Mouse (Mus musculus) bone marrow, adult 2 months (tissue): ENCODE results near the gene Sept9. TPM values are rescaled to one million over a fixed set of nuclear protein-coding genes. Genes with fewer than 3 reads are reported as not detected.

ENCODE experiments used
- H3K27ac ChIP-seq: fragments of 200-500 bp; 2 replicates; pipeline ENCODE4 v1.5.1; 2012; ENCODE audit warnings: low read depth, mild to moderate bottlenecking, control low read depth, inconsistent platforms, low read length; ENCODE audit not compliant: control insufficient read depth, poor library complexity, insufficient read depth
- H3K4me1 ChIP-seq: fragments of 200-500 bp; 2 replicates; pipeline ENCODE4 v1.6.1; 2011; ENCODE audit warnings: low read length; ENCODE audit not compliant: control insufficient read depth, insufficient read depth
- H3K4me3 ChIP-seq: fragments of 200-500 bp; replicated peaks from 2 replicates; pipeline ENCODE3; 2011; ENCODE audit warnings: mild to moderate bottlenecking, low read depth, low read length, control low read depth; ENCODE audit not compliant: control insufficient read depth
- CTCF ChIP-seq: fragments of 200-500 bp; IDR thresholded peaks from 2 replicates; pipeline ENCODE4 v1.5.1; 2011; ENCODE audit warnings: low read length, control low read depth; ENCODE audit not compliant: control insufficient read depth, insufficient read depth
- POLR2A ChIP-seq: fragments of 200-500 bp; IDR thresholded peaks from 2 replicates; pipeline ENCODE4 v1.6.1; 2011; ENCODE audit warnings: low read depth, mild to moderate bottlenecking, control low read depth, low read length, borderline replicate concordance; ENCODE audit not compliant: control insufficient read depth
- WGBS: fragments of 180-500 bp; shearing (Covaris S2); methylation state at CpG from one replicate; pipeline ENCODE4 v1.1.7; 2018; 5-methylcytosine and 5-hydroxymethylcytosine counted together
- polyA plus RNA-seq: library from polyadenylated mRNA; stranded (reverse); fragments of >200 nt; gene quantifications from 2 replicates; pipeline ENCODE4 v1.2.4, GENCODE M21; 2011; ENCODE audit warnings: low replicate concordance; ENCODE audit not compliant: missing spikeins, insufficient read depth, insufficient read length

Sept9 gene
- polyA plus RNA-seq, 1 experiment: 51.6 TPM

DNA sequence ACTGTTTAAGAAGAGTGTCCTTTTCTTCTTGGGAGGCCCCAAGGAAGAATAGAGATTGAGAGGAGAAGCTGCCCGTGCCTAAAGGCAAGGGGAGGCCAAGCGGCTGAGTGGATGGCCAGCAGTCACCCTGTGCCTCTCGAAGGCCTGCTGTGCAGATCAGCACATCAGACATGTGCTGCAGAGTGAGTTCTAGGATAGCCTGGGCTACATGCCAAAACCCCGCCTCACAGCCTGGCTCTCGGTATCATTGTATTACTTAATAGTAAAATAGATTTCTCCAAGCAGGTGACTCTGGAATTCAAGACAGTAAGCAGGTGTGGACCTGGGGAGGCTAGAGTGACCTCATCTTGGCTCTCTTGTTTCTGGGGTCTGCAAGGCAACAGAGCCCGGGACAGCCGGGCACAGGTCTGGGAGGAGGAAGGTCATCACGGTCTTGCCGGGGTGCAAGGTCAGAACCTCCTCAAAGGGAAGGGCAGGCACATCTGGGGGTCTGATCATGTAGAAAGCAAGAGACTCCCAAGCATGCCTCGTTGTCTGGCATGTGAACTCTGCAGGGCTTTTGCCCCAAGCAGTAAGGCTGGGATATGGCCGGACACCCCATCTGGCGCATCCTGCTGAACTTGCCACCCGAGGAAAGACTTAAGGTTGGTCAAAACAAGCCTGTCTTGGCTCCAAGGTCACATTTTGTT, 40.1 kb upstream of the Sept9 start:
- Histone ChIP-seq H3K4me1 (no peaks in the 10 kb centered on the region), H3K4me3 (no peak overlapping the region), H3K27ac (no peak overlapping the region)
- whole genome bisulfite sequencing: 83% methylated on average over 13 of the region's 13 CpGs
- TF ChIP-seq POLR2A: no peak
- TF ChIP-seq CTCF: no peak

GRCm38 (mm10) chr11:117159946-117160307, 39.5 kb upstream of the Sept9 start:
- WGBS: 88% methylated on average over 5 of the region's 5 CpGs
- no peaks in the 10 kb centered on the region for H3K4me1 ChIP-seq
- no peak overlapping the region for H3K27ac ChIP-seq
- no peak overlapping the region for H3K4me3 ChIP-seq
- TF ChIP-seq CTCF (no peak), POLR2A (no peak)

DNA sequence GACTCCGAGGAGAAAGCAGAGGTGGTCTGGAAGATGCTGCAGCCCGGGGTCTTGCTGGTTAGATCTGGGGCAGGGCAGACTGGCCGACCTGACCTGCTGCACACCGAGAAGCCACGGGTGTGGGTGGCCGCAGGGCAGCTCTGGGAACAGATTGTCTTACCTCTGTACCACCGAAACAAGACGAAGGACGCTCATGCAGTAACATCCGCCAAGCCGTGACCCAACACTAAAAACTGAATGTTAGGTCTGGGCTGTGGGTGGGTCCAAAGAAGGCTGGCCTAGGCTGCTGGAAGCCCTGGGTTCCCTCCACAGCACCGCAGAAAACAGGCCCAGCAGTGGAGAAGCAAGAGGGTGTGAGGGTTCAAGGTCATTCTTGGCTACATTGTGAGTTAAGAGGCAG, 38.7 kb upstream of the Sept9 start:
- Histone ChIP-seq H3K27ac (no peak overlapping the region), H3K4me3 (no peak overlapping the region), H3K4me1 (no peaks in the 10 kb centered on the region)
- no peak for TF ChIP-seq POLR2A
- TF ChIP-seq CTCF: no peak
- WGBS: 90% methylated on average over 12 of the region's 12 CpGs

- Histone ChIP-seq H3K4me3 (no peak overlapping the region), H3K27ac (no peak overlapping the region), H3K4me1 (no peaks in the 10 kb centered on the region)
- TF ChIP-seq POLR2A: no peak
- TF ChIP-seq CTCF: no peak
- 92% methylated on average over 8 of the region's 8 CpGs for WGBS
Observed at GRCm38 (mm10) chr11:117161574-117161973, 37.9 kb upstream of the Sept9 start.

DNA sequence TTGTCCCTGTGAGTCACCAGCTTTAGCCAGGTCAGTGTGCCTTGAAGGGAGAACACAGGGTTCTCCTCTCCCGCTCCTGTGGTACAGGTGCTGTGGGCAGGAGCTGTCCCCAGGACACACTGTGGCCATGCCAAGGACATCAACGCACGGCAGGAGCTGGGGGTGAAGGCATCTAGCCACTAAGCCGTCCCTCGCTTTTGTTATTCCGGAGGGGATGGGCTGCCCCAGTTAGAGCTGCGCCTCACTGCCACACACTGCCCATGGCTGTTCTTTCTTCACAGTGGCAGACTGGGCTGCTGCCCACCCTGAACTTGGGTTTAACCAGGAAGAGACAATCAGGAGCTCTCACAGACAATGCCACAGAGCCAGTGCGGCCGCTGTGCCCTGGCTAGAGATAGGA, 36.4 kb upstream of the Sept9 start:
- H3K4me3 ChIP-seq: no peak overlapping the region
- no peak overlapping the region for H3K27ac ChIP-seq
- TF ChIP-seq CTCF (no peak), POLR2A (no peak)
- no peaks in the 10 kb centered on the region for H3K4me1 ChIP-seq
- 86% methylated on average over 9 of the region's 9 CpGs for WGBS

- Histone ChIP-seq H3K4me1 (no peaks in the 10 kb centered on the region), H3K4me3 (no peak overlapping the region), H3K27ac (no peak overlapping the region)
- 87% methylated on average over 6 of the region's 6 CpGs for WGBS
- no peak for TF ChIP-seq CTCF
- no peak for TF ChIP-seq POLR2A
Observed at GRCm38 (mm10) chr11:117163771-117164170, 35.7 kb upstream of the Sept9 start.

DNA sequence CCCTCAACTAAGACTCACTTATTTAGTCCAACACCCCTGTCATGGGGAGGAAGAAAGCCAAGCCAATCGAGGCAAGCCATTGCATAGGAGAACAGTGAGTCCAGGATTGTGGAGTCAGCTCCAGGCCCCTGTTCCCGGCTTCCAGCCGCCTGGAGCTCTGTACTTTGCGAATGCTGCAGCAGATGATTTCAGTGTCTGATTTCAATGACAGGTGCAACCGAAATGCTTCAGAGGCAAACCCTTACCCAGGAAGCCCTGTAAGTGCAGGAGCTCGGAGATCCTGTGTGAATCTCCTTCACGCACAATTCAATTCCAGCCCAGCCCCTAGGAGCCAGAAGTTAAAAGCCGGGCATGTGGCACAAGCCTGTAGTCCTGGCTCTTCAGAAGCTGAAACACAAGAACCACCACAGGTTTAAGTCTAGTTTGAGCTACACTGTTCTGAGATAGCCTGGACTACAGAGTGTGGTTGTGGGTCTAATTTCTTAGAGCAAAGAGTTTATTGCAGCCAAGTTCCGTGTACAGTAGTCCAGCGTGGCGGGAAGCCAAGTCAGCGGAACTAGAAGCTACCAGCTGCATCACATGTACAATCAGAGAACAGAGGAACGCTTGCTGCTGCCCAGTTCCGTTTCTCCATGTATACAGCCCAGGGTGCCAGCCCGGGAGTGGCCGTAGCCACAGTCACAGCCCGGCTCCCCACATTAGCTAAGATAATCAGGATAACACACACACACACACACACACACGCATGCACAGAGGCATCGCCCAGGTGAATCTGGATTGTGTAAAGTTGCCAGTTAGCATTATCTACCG, 31.0 kb upstream of the Sept9 start:
- WGBS: 84% methylated on average over 20 of the region's 20 CpGs
- no peaks in the 10 kb centered on the region for H3K4me1 ChIP-seq
- H3K4me3 ChIP-seq: no peak overlapping the region
- H3K27ac ChIP-seq: no peak overlapping the region
- TF ChIP-seq CTCF (no peak), POLR2A (no peak)

GRCm38 (mm10) chr11:117169088-117169635, 30.3 kb upstream of the Sept9 start:
- Histone ChIP-seq H3K4me3 (no peak overlapping the region), H3K4me1 (no peaks in the 10 kb centered on the region), H3K27ac (no peak overlapping the region)
- TF ChIP-seq CTCF (no peak), POLR2A (no peak)
- 82% methylated on average over 11 of the region's 11 CpGs for WGBS
